Mouse (Mus musculus): ENCODE results near the gene Senp3.

Senp3 gene

GRCm38 (mm10) chr11:69680136-69680855, 1.6 kb downstream of the Senp3 start:
- DNase-seq (ENCODE audit: low spot score) = no peak

GRCm38 (mm10) chr11:69679144-69679543, 2.7 kb downstream of the Senp3 start:
- DNase-seq (ENCODE audit: low spot score) = no peak

- DNase-seq (ENCODE audit: low spot score) = peak; percentile 100
Measured at GRCm38 (mm10) chr11:69672211-69672706, 9.6 kb downstream of the Senp3 start, which contains the start of gene Eif4a1. Eif4a1 (minus strand) TSS chr11:69672423.

GRCm38 (mm10) chr11:69671726-69672124, 10.2 kb downstream of the Senp3 start:
- DNase-seq (ENCODE audit: low spot score) = no peak

- peak; percentile 94 for DNase-seq (ENCODE audit: low spot score)
Measured at GRCm38 (mm10) chr11:69670786-69671725, 10.8 kb downstream of the Senp3 start.

- DNase-seq (ENCODE audit: low spot score) = no peak
Measured at GRCm38 (mm10) chr11:69666665-69667005, 15.2 kb downstream of the Senp3 start.

GRCm38 (mm10) chr11:69665961-69666664, 15.8 kb downstream of the Senp3 start, which contains the start of gene Cd68:
Cd68 (minus strand) TSS chr11:69666153.
- DNase-seq (ENCODE audit: low spot score) = peak; percentile 77

- DNase-seq (ENCODE audit: low spot score) = no peak
Measured at GRCm38 (mm10) chr11:69665457-69665960, 16.4 kb downstream of the Senp3 start.

- no peak for DNase-seq (ENCODE audit: low spot score)
Measured at GRCm38 (mm10) chr11:69664841-69665240, 17.0 kb downstream of the Senp3 start.

GRCm38 (mm10) chr11:69663795-69664194, 18.1 kb downstream of the Senp3 start:
- DNase-seq (ENCODE audit: low spot score) = no peak

- DNase-seq (ENCODE audit: low spot score) = no peak
Measured at GRCm38 (mm10) chr11:69662967-69663671, 18.8 kb downstream of the Senp3 start.

- DNase-seq (ENCODE audit: low spot score) = peak; percentile 97
Measured at GRCm38 (mm10) chr11:69662213-69662966, 19.5 kb downstream of the Senp3 start, which contains the start of gene Mpdu1. Mpdu1 (minus strand) TSS chr11:69662642.

- DNase-seq (ENCODE audit: low spot score) = no peak
Measured at GRCm38 (mm10) chr11:69661221-69661881, 20.5 kb downstream of the Senp3 start.

- no peak for DNase-seq (ENCODE audit: low spot score)
Measured at GRCm38 (mm10) chr11:69657462-69657881, 24.4 kb downstream of the Senp3 start.

- peak; percentile 83 for DNase-seq (ENCODE audit: low spot score)
Measured at GRCm38 (mm10) chr11:69656617-69657461, 25.0 kb downstream of the Senp3 start.

GRCm38 (mm10) chr11:69656065-69656455, 25.8 kb downstream of the Senp3 start:
- DNase-seq (ENCODE audit: low spot score) = no peak

GRCm38 (mm10) chr11:69655264-69656064, 26.4 kb downstream of the Senp3 start, which contains the start of gene Sox15:
Sox15 (plus strand) TSS chr11:69655314.
- peak; percentile 87 for DNase-seq (ENCODE audit: low spot score)

- no peak for DNase-seq (ENCODE audit: low spot score)
Measured at GRCm38 (mm10) chr11:69654760-69655159, 27.1 kb downstream of the Senp3 start.

Data from embryo, embryonic 10 days (tissue).